Mouse (Mus musculus) heart, postnatal 0 days (tissue): ENCODE measurements at regions not wholly inside any gene's neighbourhood (a gene's known extent, or its start where the extent isn't known, plus 50 kb on each side); places are given as distances from the start of the nearest gene placed in this dataset.

ENCODE experiments used
- CTCF ChIP-seq: IDR thresholded peaks from 2 replicates; pipeline ENCODE4 v1.5.1; 2016; ENCODE audit warnings: antibody characterized with exemption, control low read depth, low read depth
- EP300 ChIP-seq: IDR thresholded peaks from 2 replicates; pipeline ENCODE4 v1.6.1; 2016; ENCODE audit warnings: antibody characterized with exemption, low read depth

DNA sequence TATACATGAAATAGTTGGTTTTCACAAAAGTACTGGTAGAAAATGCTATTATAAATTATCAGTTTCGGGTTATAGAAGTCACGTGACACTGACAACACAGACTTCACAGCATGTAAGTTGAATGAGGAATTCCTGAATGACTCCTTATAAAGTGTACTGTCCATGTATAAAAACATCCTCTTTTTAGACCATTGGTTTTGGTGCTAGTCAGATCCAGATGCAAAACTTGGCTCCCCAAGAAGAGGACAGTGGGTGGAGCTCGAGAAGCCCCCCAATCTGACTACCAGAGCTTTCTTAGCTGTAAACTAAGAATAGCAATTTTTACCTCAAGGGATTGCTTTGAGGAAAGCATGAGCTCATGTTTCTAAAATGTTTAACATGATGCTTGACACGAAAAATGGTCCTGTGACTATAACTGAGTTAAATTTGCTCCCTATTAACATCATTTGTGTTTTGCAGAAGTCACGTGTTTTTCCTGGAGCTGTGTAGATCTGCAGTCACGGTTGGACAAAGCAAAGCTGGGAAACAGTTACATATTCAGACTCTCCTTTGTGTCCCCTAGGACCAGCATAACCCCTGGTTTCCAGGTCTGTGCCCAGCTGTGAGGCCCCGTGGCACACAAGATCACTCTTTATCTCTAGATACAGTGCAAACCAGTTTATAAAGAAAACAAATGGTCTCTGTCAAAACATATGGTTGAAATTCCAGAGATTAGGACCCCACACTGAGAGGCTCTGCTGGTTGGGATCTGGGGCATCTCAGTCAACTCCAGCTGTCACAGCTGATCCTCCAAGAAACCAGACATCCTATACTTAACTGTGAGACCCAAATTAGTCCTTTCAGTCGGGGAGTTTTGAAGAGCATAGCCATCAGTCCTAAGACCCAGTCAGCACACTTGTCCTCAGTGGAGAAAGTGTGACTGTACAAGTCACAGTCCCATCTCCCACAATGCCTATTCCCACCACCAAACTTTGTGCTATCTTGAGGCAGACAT, 80.0 kb upstream of the P3h2 start:
- no peak for TF ChIP-seq CTCF
- TF ChIP-seq EP300, result no peak
